Mouse (Mus musculus) embryonic facial prominence, embryonic 13.5 days (tissue): ENCODE results near the gene Hira. TPM values are rescaled to one million over a fixed set of nuclear protein-coding genes. Genes with fewer than 3 reads are reported as not detected.
"Not testable (repeated sequence)": the region's sequence is repeated elsewhere in the genome, so short reads cannot be mapped to it uniquely, and the experiment has no call there.

Experiments used
- ATAC-seq: fragments of 200-750 bp; cut with Nextera tagmentation; 2 replicates; pipeline ENCODE4 v1.8.0; 2017; ENCODE audit warnings: low read depth; ENCODE audit not compliant: insufficient number of reproducible peaks, insufficient read depth, low FRiP score, low TSS enrichment
- H3K27ac ChIP-seq: fragments of 300-500 bp; sonication (generic); 2 replicates; pipeline ENCODE4 v1.5.1; 2015; ENCODE audit warnings: moderate library complexity, mild to moderate bottlenecking, inconsistent platforms
- H3K27me3 ChIP-seq: fragments of 300-500 bp; sonication (generic); 2 replicates; pipeline ENCODE4 v1.6.1; 2015; ENCODE audit warnings: mild to moderate bottlenecking, inconsistent platforms
- H3K36me3 ChIP-seq: fragments of 300-500 bp; sonication (generic); 2 replicates; pipeline ENCODE4 v1.6.1; 2015; ENCODE audit warnings: mild to moderate bottlenecking, inconsistent platforms
- H3K4me1 ChIP-seq: fragments of 300-500 bp; sonication (generic); 2 replicates; pipeline ENCODE4 v1.6.1; 2015; ENCODE audit warnings: inconsistent platforms
- H3K4me2 ChIP-seq: fragments of 300-500 bp; sonication (generic); 2 replicates; pipeline ENCODE4 v1.6.1; 2015; ENCODE audit warnings: moderate library complexity, mild to moderate bottlenecking, inconsistent platforms
- H3K4me3 ChIP-seq: fragments of 300-500 bp; sonication (generic); 2 replicates; pipeline ENCODE4 v1.5.1; 2015; ENCODE audit warnings: mild to moderate bottlenecking, inconsistent platforms
- H3K9ac ChIP-seq: fragments of 300-500 bp; sonication (generic); 2 replicates; pipeline ENCODE4 v1.6.1; 2015; ENCODE audit warnings: mild to moderate bottlenecking, inconsistent platforms
- H3K9me3 ChIP-seq: fragments of 300-500 bp; sonication (generic); 2 replicates; pipeline ENCODE4 v1.6.1; 2016; ENCODE audit warnings: inconsistent platforms
- WGBS: fragments of 180-500 bp; shearing (Covaris S2); methylation state at CpG from one replicate; pipeline ENCODE4 v1.1.7; 2015; ENCODE audit warnings: mixed read lengths; 5-methylcytosine and 5-hydroxymethylcytosine counted together
- polyA plus RNA-seq: library from polyadenylated mRNA; unstranded; fragments of >200 nt; fragmentation: Nextera tagmentation; extraction: Ambion mirVana; gene quantifications from 2 replicates; pipeline ENCODE4 v1.2.1, GENCODE M21; 2015

Hira gene
- 15.8 and 17.0 TPM in 2 replicates for polyA plus RNA-seq

DNA sequence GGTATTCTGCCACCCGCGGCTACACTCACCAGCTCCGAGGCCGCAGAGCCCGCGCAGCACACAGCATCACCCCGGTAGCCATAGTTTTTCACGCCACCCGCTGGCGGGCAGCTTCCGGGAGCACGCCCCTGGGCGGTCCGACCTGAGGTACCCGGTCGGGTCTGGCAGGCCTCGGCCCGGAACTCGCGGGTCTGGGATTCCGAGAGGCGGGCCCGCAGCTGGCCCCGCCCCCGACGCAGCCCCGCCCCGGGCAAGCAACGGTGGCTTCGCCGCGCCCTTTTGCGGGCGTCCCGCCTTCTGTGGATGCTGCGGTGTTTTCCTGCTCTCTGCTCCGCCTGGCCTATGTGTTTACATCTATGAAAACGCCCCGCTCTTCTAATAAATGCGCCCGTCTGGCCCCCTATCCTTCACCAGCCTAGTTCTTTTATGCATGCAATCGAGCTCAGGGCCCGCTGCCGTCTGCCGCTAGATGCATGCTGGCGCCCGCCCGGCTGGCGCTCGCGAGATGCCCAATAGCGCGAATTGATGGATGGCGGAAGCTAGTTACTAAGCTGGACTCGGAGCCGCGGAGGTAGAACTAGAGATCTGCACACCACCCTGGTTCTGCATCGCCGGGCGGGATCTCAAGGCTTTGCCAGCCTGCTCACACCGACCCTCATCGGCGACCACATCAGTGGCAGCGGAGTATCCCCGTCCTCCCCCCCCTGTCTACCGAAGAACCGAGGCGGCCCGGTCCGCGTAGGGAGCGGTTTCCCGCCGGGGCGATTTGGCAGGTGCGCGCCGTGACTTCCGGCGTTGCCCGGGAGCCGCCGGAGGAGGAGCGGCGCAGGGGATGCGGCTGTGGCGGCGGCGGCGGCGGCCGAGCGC is at the start of gene Hira, which contains the start of gene Mrpl40:
Hira (plus strand) TSS at position 596 of the 867 bp plus-strand sequence.
Mrpl40 (minus strand) TSS at position 421 of the 867 bp plus-strand sequence.
- H3K4me3 ChIP-seq, result peak within 1 kb of the TSS; percentile 82
- H3K9me3 ChIP-seq, result no peaks in the 10 kb centered on the region
- peak within 1 kb of the TSS; percentile 96 for H3K27ac ChIP-seq
- peaks cover 12% of the 10 kb centered on the region; the same call in 1 of the 2 replicates for H3K4me1 ChIP-seq
- under 1% methylated on average over 75 of the region's 93 CpGs for WGBS
- peak within 1 kb of the TSS; percentile 80 for H3K4me2 ChIP-seq
- ATAC-seq, result peak; percentile 96
- H3K36me3 ChIP-seq, result peaks cover 36% of the 10 kb centered on the region
- no peaks in the 10 kb centered on the region for H3K27me3 ChIP-seq
- H3K9ac ChIP-seq, result peak within 1 kb of the TSS; percentile 92

DNA sequence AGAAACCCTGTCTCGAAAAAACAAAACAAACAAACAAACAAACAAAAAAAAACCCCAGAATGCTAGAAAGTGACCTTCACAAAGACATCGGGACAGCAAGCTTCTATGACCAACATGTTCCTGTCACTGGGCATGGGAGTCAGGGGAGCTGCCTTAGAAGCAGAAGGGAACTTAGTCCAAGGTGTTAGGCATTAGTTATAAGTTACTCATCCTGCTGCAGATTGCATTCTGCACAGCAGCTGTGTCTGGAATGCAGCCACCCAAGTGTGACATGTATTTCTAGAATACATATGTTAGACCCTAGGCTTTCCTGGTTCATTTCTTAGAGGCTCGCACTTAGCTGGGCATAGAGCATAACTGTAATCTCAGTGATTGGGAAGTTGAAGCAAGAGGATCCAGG is 48.2 kb upstream of the Hira start:
- no peak overlapping the region for H3K27ac ChIP-seq
- H3K4me2 ChIP-seq, result no peak overlapping the region
- H3K9me3 ChIP-seq, result no peaks in the 10 kb centered on the region
- H3K9ac ChIP-seq, result no peak overlapping the region
- 94% methylated on average over 3 of the region's 3 CpGs for WGBS
- no peak overlapping the region for H3K4me3 ChIP-seq
- no peaks in the 10 kb centered on the region for H3K27me3 ChIP-seq
- no peaks in the 10 kb centered on the region for H3K4me1 ChIP-seq
- peaks cover 93% of the 10 kb centered on the region for H3K36me3 ChIP-seq
- no peak for ATAC-seq

DNA sequence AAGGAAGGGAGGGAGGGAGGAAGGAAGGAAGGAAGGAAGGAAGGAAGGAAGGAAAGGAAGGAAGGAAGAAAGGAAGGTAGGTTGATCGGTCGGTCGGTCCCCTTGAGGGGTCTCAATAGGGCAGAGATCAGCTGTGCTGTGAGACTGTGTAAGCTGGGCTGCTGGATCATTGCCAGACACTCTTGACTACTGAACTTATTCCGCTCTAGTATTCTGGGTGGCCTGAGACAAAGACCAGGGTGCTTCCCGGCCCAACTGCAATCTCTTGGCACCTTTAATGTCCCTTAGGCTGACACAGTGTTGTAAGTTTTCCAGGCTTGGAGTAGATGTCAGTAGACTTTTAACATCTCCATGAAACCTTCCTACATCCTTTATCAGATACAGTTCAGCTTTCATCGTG is 47.7 kb upstream of the Hira start:
- Histone ChIP-seq H3K9ac (no peak overlapping the region), H3K36me3 (peaks cover 94% of the 10 kb centered on the region), H3K9me3 (no peaks in the 10 kb centered on the region), H3K27me3 (no peaks in the 10 kb centered on the region), H3K4me1 (no peaks in the 10 kb centered on the region), H3K4me3 (no peak overlapping the region), H3K4me2 (no peak overlapping the region), H3K27ac (no peak overlapping the region)
- WGBS, result 91% methylated on average over 6 of the region's 6 CpGs
- no peak for ATAC-seq

DNA sequence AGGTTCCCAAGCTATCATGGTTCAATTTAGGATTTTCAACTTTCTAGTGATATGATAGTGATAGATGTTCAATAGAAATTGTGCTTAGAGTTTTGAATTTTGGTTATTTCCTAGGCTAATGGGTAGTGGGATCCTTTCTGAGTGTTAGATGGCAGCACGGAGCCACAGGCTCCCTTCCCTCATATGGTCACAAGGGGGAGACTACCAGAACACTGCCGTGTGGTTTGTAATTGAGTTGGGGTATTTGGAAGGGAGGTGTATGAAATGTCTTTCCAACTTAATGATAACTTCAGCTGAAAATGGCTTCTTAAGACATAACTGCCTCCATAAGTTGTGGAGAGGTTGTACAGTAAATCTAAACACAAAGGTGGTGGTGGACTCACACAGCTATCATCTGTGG is 43.4 kb upstream of the Hira start:
- H3K4me3 ChIP-seq, result no peak overlapping the region
- no peaks in the 10 kb centered on the region for H3K27me3 ChIP-seq
- H3K9me3 ChIP-seq, result no peaks in the 10 kb centered on the region
- peaks cover 69% of the 10 kb centered on the region for H3K36me3 ChIP-seq
- ATAC-seq, result no peak
- WGBS, result 70% methylated on average over 2 of the region's 2 CpGs
- H3K9ac ChIP-seq, result no peak overlapping the region
- H3K4me1 ChIP-seq, result peaks cover 3% of the 10 kb centered on the region; the same call in 1 of the 2 replicates
- H3K4me2 ChIP-seq, result no peak overlapping the region
- H3K27ac ChIP-seq, result no peak overlapping the region

DNA sequence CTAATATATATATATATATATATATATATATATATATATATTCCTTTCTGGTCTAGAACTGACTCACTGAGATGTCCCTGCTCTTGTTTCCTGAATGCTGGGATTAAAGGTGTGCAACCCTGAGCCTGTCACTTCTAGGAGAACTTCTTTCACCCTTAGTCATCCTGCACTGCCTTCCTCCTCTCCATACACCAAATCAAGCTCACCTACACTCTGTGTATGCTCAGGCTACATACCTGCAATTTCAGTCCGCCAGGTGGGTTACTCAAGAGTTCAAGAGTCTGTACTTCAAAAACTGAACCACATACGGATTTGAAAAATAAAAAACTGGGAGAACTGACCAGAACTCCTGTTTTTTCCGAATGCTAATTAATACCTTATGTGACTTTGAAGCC is 40.8 kb upstream of the Hira start:
- Histone ChIP-seq H3K4me1 (peaks cover 3% of the 10 kb centered on the region; the same call in 1 of the 2 replicates), H3K36me3 (peaks cover 54% of the 10 kb centered on the region), H3K9me3 (no peaks in the 10 kb centered on the region), H3K27ac (no peak overlapping the region), H3K4me3 (peak overlapping the region; percentile 91), H3K4me2 (peak overlapping the region; percentile 69), H3K27me3 (no peaks in the 10 kb centered on the region), H3K9ac (peak overlapping the region; percentile 90; the same call in 1 of the 2 replicates)
- ATAC-seq, result no peak
- 28% methylated on average over 3 of the region's 3 CpGs for WGBS

DNA sequence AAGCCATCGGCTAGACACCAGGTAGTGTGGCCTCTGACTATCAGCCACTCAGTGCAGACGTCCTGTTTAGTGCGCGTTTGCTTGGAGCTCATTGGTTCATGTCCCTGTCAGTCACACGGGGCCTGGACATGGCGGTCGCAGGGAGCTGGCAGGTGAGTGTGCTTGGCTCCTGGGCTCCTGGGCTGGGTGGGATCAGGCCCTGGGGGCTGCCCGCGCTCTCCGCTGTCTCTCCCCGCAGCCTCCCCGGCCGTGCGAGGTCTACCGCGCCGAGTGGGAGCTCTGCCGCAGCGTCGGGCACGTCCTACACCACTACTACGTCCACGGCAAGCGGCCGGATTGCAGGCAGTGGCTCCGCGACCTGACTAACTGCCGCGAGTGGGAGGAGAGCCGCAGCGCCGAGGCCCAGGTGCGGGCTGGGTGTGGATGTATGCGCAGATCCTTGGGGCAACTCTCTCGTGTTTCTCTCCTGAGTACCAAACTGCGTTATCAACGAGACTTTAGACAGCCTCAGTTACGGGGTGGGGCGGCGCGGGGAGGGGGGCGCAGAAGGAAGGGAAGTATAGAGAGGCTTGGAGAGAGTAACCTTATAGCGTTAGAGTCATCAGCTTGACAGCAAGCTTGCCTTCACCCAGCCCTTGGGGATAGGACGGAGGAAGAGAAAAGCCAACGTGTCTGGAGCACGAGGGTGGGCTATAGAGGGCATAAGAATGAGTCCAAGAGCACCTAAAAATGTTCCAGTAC is 40.2 kb upstream of the Hira start, which contains the start of the genes 2510002D24Rik and Gm28539:
2510002D24Rik (plus strand) TSS at position 111 of the 741 bp plus-strand sequence.
Gm28539 (plus strand) TSS at position 117 of the 741 bp plus-strand sequence.
- Histone ChIP-seq H3K27ac (peak within 1 kb of the TSS; percentile 81), H3K9me3 (no peaks in the 10 kb centered on the region), H3K4me3 (peak within 1 kb of the TSS; percentile 91), H3K36me3 (peaks cover 49% of the 10 kb centered on the region), H3K9ac (peak within 1 kb of the TSS; percentile 90), H3K4me2 (peak within 1 kb of the TSS; percentile 69), H3K4me1 (peaks cover 3% of the 10 kb centered on the region; the same call in 1 of the 2 replicates), H3K27me3 (no peaks in the 10 kb centered on the region)
- WGBS, result under 1% methylated on average over 46 of the region's 46 CpGs
- peak; percentile 96 for ATAC-seq

DNA sequence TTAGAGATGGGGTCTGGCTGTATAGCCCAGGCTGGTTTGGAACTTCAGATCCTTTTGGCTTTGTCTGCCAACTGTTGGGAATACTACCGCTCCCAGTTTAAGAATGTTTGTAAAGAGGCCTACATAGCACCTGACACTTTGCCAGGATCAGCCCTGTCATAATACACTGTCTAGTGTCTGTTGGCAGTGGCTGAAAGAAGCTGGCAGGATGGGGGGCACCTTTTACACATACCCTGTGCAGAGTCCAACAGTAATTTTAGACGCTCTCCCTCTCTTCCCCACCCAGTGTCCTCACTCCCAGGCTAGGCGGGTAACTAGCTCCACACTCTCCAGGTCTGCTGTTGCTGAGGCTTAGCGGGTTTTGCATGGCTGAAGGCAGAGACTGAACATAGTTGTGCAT is 38.5 kb upstream of the Hira start:
- H3K27ac ChIP-seq, result no peak overlapping the region
- 93% methylated on average over 4 of the region's 4 CpGs for WGBS

DNA sequence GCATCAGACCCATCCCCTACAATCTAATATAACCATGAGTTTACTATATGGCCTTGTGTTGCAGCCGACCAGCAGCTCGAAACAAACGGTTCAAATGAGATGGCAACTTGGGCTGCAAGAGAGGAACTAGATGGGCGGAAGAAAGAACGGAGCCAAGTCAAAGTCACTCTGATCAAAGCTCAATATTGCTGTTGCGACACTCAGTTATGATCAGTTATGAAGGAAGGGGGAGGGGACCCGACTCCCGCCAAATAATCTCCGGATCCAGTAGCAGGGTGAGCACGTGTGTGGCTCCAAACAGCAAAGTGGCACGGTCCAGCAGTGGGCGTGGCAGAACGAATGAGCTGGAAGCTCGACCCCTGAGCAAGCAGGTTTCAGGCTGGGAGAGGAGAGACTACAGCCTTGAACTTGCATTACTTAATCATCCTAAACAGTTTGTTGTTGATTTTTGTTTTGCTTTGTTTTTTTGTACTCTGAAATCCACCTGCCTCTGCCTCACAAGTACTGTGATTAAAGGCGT is 30.5 kb upstream of the Hira start:
- 88% methylated on average over 15 of the region's 15 CpGs for WGBS
- H3K4me3 ChIP-seq, result no peak overlapping the region
- H3K9ac ChIP-seq, result no peak overlapping the region
- H3K4me2 ChIP-seq, result no peak overlapping the region
- H3K36me3 ChIP-seq, result no peaks in the 10 kb centered on the region
- no peak for ATAC-seq
- H3K27ac ChIP-seq, result no peak overlapping the region
- no peaks in the 10 kb centered on the region for H3K4me1 ChIP-seq
- H3K9me3 ChIP-seq, result no peaks in the 10 kb centered on the region
- no peaks in the 10 kb centered on the region for H3K27me3 ChIP-seq

More for the DNA sequence above, 38.5 kb upstream of the Hira start:
- peaks cover 3% of the 10 kb centered on the region; the same call in 1 of the 2 replicates for H3K4me1 ChIP-seq
- no peak overlapping the region for H3K4me3 ChIP-seq
- peaks cover 33% of the 10 kb centered on the region for H3K36me3 ChIP-seq
- no peaks in the 10 kb centered on the region for H3K9me3 ChIP-seq
- H3K9ac ChIP-seq, result no peak overlapping the region
- ATAC-seq, result no peak
- no peaks in the 10 kb centered on the region for H3K27me3 ChIP-seq
- no peak overlapping the region for H3K4me2 ChIP-seq

DNA sequence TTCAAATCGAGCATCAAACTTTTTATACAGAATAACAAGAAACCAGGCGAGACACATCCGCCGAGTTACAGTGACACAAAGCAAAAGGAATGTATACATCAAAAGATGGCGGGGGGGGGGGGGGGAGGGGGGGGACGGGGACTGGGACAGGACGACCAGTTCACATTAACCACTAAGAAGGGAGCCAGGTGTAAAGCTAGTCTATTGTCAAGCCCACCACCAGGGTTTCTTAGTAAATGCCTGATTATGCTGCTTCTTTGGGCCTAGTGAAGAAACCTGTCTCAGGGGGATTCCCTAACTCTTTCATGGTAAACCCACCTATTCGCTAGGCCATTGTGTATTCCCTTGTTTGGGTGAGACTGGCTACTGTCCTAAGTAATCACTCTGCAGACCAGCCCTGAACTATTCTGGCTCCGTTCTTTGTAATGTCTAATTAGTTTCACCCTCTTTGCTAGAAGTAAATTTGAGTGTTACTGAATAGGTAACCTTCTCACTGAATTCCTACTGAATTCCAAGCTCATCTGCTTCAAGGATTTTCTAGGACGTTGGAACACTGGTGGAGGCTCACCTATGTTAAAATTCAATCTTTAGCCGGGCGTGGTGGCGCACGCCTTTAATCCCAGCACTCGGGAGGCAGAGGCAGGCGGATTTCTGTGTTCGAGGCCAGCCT is 27.2 kb upstream of the Hira start:
- not testable (repeated sequence) for H3K9ac ChIP-seq, H3K9me3 ChIP-seq, H3K4me3 ChIP-seq, H3K4me2 ChIP-seq, H3K27ac ChIP-seq, ATAC-seq, H3K27me3 ChIP-seq, H3K4me1 ChIP-seq, H3K36me3 ChIP-seq
- WGBS, result 87% methylated on average over 15 of the region's 17 CpGs

DNA sequence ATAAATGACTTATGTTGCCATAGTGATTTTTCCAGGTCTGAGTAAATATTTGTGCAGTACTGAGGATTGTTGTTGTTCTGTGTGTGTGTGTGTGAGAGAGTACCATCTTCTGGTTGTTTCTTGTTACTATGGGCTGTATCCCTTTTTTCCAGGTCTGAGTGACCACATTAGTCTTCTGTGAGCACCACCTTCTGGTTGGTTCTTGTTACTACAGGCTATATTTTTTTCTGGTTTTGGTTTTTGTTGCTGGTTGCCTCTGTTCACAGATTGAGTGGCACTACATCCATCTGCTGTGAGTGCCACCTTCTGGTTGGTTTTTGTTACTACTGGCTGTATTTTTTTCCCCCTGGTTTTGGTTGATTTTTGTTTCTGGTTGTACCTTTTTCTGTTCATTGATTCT is 18.3 kb upstream of the Hira start:
- no peak overlapping the region for H3K4me3 ChIP-seq
- H3K27me3 ChIP-seq, result no peaks in the 10 kb centered on the region
- H3K27ac ChIP-seq, result no peak overlapping the region
- H3K4me2 ChIP-seq, result no peak overlapping the region
- H3K9ac ChIP-seq, result no peak overlapping the region
- no peaks in the 10 kb centered on the region for H3K36me3 ChIP-seq
- no peak for ATAC-seq
- H3K9me3 ChIP-seq, result no peaks in the 10 kb centered on the region
- H3K4me1 ChIP-seq, result no peaks in the 10 kb centered on the region

DNA sequence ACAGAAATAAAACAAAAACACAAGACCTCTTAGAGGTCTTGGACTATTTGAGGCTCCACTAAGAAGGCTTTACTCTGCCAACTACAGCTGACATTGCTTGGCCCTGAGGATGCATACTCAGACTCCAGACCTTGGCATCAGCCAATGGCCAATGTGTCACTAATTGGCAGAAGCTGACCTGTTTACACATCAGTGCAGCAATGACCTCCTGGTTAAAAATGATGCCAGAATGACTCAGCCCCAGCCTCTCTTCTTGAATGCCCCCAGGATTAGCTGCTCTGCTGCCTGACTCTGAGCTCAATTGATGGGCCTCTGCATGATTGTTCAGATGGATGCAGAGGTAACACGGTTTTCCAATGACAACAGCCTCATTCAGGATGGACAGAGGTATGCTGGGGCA is 16.7 kb upstream of the Hira start:
- H3K27ac ChIP-seq, result no peak overlapping the region
- ATAC-seq, result no peak
- H3K4me3 ChIP-seq, result no peak overlapping the region
- no peaks in the 10 kb centered on the region for H3K27me3 ChIP-seq
- H3K4me1 ChIP-seq, result no peaks in the 10 kb centered on the region
- H3K9me3 ChIP-seq, result no peaks in the 10 kb centered on the region
- H3K4me2 ChIP-seq, result no peak overlapping the region
- no peak overlapping the region for H3K9ac ChIP-seq
- 79% methylated on average over 1 of the region's 1 CpGs for WGBS
- no peaks in the 10 kb centered on the region for H3K36me3 ChIP-seq
